Mouse (Mus musculus): ENCODE measurements at regions not wholly inside any gene's neighbourhood (a gene's known extent, or its start where the extent isn't known, plus 50 kb on each side); places are given as distances from the start of the nearest gene placed in this dataset.

GRCm38 (mm10) chr3:45523281-45523680 is 145.1 kb downstream of the Pcdh10 start:
- in situ Hi-C loops (cut with MboI, MseI) = no loop called here

GRCm38 (mm10) chr3:45547091-45547490 is 168.9 kb downstream of the Pcdh10 start:
- in situ Hi-C loops (cut with MboI, MseI) = no loop called here

- in situ Hi-C loops (cut with MboI, MseI) = no loop called here
Measured at GRCm38 (mm10) chr3:45555736-45556135, 177.5 kb downstream of the Pcdh10 start.

- in situ Hi-C loops (cut with MboI, MseI) = no loop called here
Measured at GRCm38 (mm10) chr3:45572995-45573394, 194.8 kb downstream of the Pcdh10 start.

- in situ Hi-C loops (cut with MboI, MseI) = no loop called here
Measured at GRCm38 (mm10) chr3:45577035-45577434, 198.8 kb downstream of the Pcdh10 start.

GRCm38 (mm10) chr3:45593561-45593960 is 215.4 kb downstream of the Pcdh10 start:
- in situ Hi-C loops (cut with MboI, MseI) = no loop called here

GRCm38 (mm10) chr3:45602278-45602677 is 224.1 kb downstream of the Pcdh10 start:
- in situ Hi-C loops (cut with MboI, MseI) = no loop called here

GRCm38 (mm10) chr3:45603151-45603550 is 225.0 kb downstream of the Pcdh10 start:
- in situ Hi-C loops (cut with MboI, MseI) = no loop called here

GRCm38 (mm10) chr3:45620729-45621128 is 242.5 kb downstream of the Pcdh10 start:
- in situ Hi-C loops (cut with MboI, MseI) = no loop called here

GRCm38 (mm10) chr3:45645856-45646450 is 267.8 kb downstream of the Pcdh10 start:
- in situ Hi-C loops (cut with MboI, MseI) = no loop called here

- in situ Hi-C loops (cut with MboI, MseI) = no loop called here
Measured at GRCm38 (mm10) chr3:45649361-45649760, 271.2 kb downstream of the Pcdh10 start.

- in situ Hi-C loops (cut with MboI, MseI) = no loop called here
Measured at GRCm38 (mm10) chr3:45657023-45657422, 278.8 kb downstream of the Pcdh10 start.

GRCm38 (mm10) chr3:45658093-45658776 is 280.0 kb downstream of the Pcdh10 start:
- in situ Hi-C loops (cut with MboI, MseI) = no loop called here

- in situ Hi-C loops (cut with MboI, MseI) = no loop called here
Measured at GRCm38 (mm10) chr3:45659052-45659451, 280.9 kb downstream of the Pcdh10 start.

- in situ Hi-C loops (cut with MboI, MseI) = no loop called here
Measured at GRCm38 (mm10) chr3:45670434-45670833, 292.2 kb downstream of the Pcdh10 start.

- in situ Hi-C loops (cut with MboI, MseI) = no loop called here
Measured at GRCm38 (mm10) chr3:45677672-45678071, 299.5 kb downstream of the Pcdh10 start.

- in situ Hi-C loops (cut with MboI, MseI) = loop anchor here (10.0 kb wide), 2 partner anchors 723 to 2003 kb away; no protein-coding TSS in a partner anchor
Measured at GRCm38 (mm10) chr3:45681410-45681809, 303.2 kb downstream of the Pcdh10 start.

GRCm38 (mm10) chr3:45707891-45708290 is 329.7 kb downstream of the Pcdh10 start:
- in situ Hi-C loops (cut with MboI, MseI) = no loop called here
